Mouse (Mus musculus) embryonic facial prominence, embryonic 14.5 days (tissue): ENCODE measurements around the gene C1s2. TPM values are rescaled to one million over a fixed set of nuclear protein-coding genes. Genes with fewer than 3 reads are reported as not detected.
"Not testable (repeated sequence)": the region's sequence is repeated elsewhere in the genome, so short reads cannot be mapped to it uniquely, and the experiment has no call there.

Source experiments
- ATAC-seq: fragments of 200-750 bp; cut with Nextera tagmentation; 2 replicates; pipeline ENCODE4 v1.8.0; 2017; ENCODE audit warnings: low read depth, moderate number of reproducible peaks, moderate TSS enrichment
- DNase-seq: peaks from one replicate; pipeline ENCODE4 v3.0.0-alpha.2; 2015; ENCODE audit warnings: low spot score
- H3K27ac ChIP-seq: fragments of 300-500 bp; sonication (generic); replicated peaks from 2 replicates; pipeline ENCODE4 v1.5.1; 2014; ENCODE audit warnings: low read depth, mild to moderate bottlenecking, low read length, moderate library complexity
- H3K27me3 ChIP-seq: fragments of 300-500 bp; sonication (generic); replicated peaks from 2 replicates; pipeline ENCODE4 v1.6.1; 2014; ENCODE audit warnings: low read length; ENCODE audit not compliant: control insufficient read depth, insufficient read depth
- H3K36me3 ChIP-seq: fragments of 300-500 bp; sonication (generic); 2 replicates; pipeline ENCODE4 v1.6.1; 2014; ENCODE audit warnings: low read length, mixed read lengths; ENCODE audit not compliant: control insufficient read depth, insufficient read depth
- H3K4me1 ChIP-seq: fragments of 300-500 bp; sonication (generic); 2 replicates; pipeline ENCODE4 v1.6.1; 2014; ENCODE audit warnings: antibody characterized with exemption, low read length; ENCODE audit not compliant: control insufficient read depth, insufficient read depth
- H3K4me2 ChIP-seq: fragments of 300-500 bp; sonication (generic); 2 replicates; pipeline ENCODE4 v1.6.1; 2014; ENCODE audit warnings: low read depth, mild to moderate bottlenecking, low read length, moderate library complexity, mixed read lengths
- H3K4me3 ChIP-seq: fragments of 300-500 bp; sonication (generic); 2 replicates; pipeline ENCODE4 v1.5.1; 2014; ENCODE audit warnings: low read depth, mild to moderate bottlenecking, low read length
- H3K9ac ChIP-seq: fragments of 300-500 bp; sonication (generic); 2 replicates; pipeline ENCODE4 v1.6.1; 2014; ENCODE audit warnings: low read depth, mild to moderate bottlenecking, low read length, moderate library complexity, mixed read lengths
- H3K9me3 ChIP-seq: fragments of 300-500 bp; sonication (generic); 2 replicates; pipeline ENCODE4 v1.6.1; 2016; ENCODE audit warnings: low read length; ENCODE audit not compliant: control insufficient read depth
- WGBS: fragments of 180-500 bp; shearing (Covaris S2); extraction: QIAGEN DNeasy Blood & Tissue Kit; methylation state at CpG from one replicate; pipeline ENCODE4 v1.1.7; 2014; 5-methylcytosine and 5-hydroxymethylcytosine counted together
- polyA plus RNA-seq: library from polyadenylated mRNA; unstranded; fragments of >200 nt; fragmentation: Nextera tagmentation; extraction: Ambion mirVana; gene quantifications from 2 replicates; pipeline ENCODE4 v1.2.1, GENCODE M21; 2014

C1s2 gene
- polyA plus RNA-seq, 1 experiment from 2014 or later = 0.11 TPM

GRCm38 (mm10) chr6:124661156-124661806 lies 25.4 kb upstream of the C1s2 start:
- DNase-seq = no peak
- WGBS = 90% methylated on average over 4 of the region's 4 CpGs

DNA sequence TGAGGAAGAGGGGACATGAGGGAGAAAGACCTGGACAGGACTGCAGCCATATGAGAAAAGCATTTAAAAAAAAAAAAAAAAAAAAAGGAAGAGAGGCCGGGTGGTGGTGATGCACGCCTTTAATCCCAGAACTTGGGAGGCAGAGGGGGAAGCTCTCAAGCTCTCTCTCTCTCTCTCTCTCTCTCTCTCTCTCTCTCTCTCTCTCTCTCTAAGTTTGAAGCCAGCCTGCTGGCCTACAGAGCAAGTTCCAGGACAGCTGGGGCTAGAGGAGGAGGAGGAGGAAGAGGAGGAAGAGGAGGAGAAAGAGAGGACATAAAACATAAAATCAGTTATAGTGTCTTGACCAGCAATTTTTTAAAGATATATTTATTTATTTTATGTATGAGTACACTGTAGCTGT lies 22.2 kb upstream of the C1s2 start:
- no peak overlapping the region for H3K4me2 ChIP-seq
- ATAC-seq = no peak

More at GRCm38 (mm10) chr6:124661156-124661806, 25.4 kb upstream of the C1s2 start:
- ATAC-seq = no peak
- no peaks in the 10 kb centered on the region for H3K27me3 ChIP-seq
- no peak overlapping the region for H3K27ac ChIP-seq
- H3K4me2 ChIP-seq = no peak overlapping the region
- H3K4me3 ChIP-seq = no peak overlapping the region
- peaks cover 10% of the 10 kb centered on the region for H3K4me1 ChIP-seq
- H3K9me3 ChIP-seq = no peaks in the 10 kb centered on the region
- H3K9ac ChIP-seq = no peak overlapping the region
- no peaks in the 10 kb centered on the region for H3K36me3 ChIP-seq

GRCm38 (mm10) chr6:124655893-124656292 lies 20.0 kb upstream of the C1s2 start:
- Histone ChIP-seq H3K4me1 (no peaks in the 10 kb centered on the region), H3K9me3 (peaks cover 7% of the 10 kb centered on the region; the same call in 1 of the 2 replicates), H3K9ac (no peak overlapping the region), H3K27me3 (no peaks in the 10 kb centered on the region), H3K4me3 (no peak overlapping the region), H3K36me3 (no peaks in the 10 kb centered on the region), H3K27ac (no peak overlapping the region), H3K4me2 (no peak overlapping the region)
- 47% methylated on average over 6 of the region's 6 CpGs for WGBS
- ATAC-seq (peak; percentile 60; the same call in 1 of the 2 replicates), DNase-seq (peak; percentile 51)

More for the DNA sequence above, 22.2 kb upstream of the C1s2 start:
- Histone ChIP-seq H3K36me3 (no peaks in the 10 kb centered on the region), H3K27ac (no peak overlapping the region), H3K4me1 (no peaks in the 10 kb centered on the region), H3K27me3 (no peaks in the 10 kb centered on the region), H3K9me3 (peaks cover 4% of the 10 kb centered on the region; the same call in 1 of the 2 replicates), H3K9ac (no peak overlapping the region), H3K4me3 (no peak overlapping the region)
- 56% methylated on average over 2 of the region's 2 CpGs for WGBS
- DNase-seq = no peak

DNA sequence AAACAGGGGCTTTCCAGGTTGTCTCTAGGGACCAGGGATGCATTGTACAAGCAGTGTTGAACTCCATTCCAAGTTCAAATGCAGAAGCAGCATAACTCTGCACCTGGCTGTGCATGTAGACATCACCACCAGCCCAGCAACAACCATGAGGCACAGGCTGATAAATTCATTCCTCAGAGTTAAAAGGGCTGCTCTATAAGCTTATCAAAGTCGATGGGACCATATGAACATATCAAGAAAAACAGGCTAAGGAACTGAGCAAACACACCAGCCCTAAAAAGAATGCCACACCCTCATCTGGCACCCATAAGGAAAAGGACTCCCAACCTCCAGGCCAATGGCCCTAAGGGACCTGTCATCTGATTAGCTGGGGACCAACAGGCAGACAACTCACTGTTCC lies 10.5 kb upstream of the C1s2 start:
- WGBS = 65% methylated on average over 1 of the region's 1 CpGs
- H3K4me2 ChIP-seq = no peak overlapping the region
- DNase-seq = no peak
- no peak overlapping the region for H3K9ac ChIP-seq
- H3K27ac ChIP-seq = no peak overlapping the region
- no peaks in the 10 kb centered on the region for H3K27me3 ChIP-seq
- H3K36me3 ChIP-seq = no peaks in the 10 kb centered on the region
- H3K4me3 ChIP-seq = no peak overlapping the region
- ATAC-seq = no peak
- H3K4me1 ChIP-seq = no peaks in the 10 kb centered on the region
- no peaks in the 10 kb centered on the region for H3K9me3 ChIP-seq

GRCm38 (mm10) chr6:124640997-124641396 lies 5.1 kb upstream of the C1s2 start:
- Histone ChIP-seq H3K4me3 (no peak overlapping the region), H3K4me2 (no peak overlapping the region), H3K4me1 (no peaks in the 10 kb centered on the region), H3K9ac (no peak overlapping the region), H3K27me3 (no peaks in the 10 kb centered on the region), H3K9me3 (no peaks in the 10 kb centered on the region), H3K27ac (no peak overlapping the region), H3K36me3 (no peaks in the 10 kb centered on the region)
- no peak for ATAC-seq
- peak; percentile 22 for DNase-seq
- WGBS = 41% methylated on average over 8 of the region's 8 CpGs

GRCm38 (mm10) chr6:124640041-124640440 lies 4.2 kb upstream of the C1s2 start:
- Histone ChIP-seq H3K36me3 (no peaks in the 10 kb centered on the region), H3K9ac (no peak overlapping the region), H3K27ac (no peak overlapping the region), H3K4me3 (no peak overlapping the region), H3K27me3 (no peaks in the 10 kb centered on the region), H3K4me2 (no peak overlapping the region), H3K9me3 (no peaks in the 10 kb centered on the region), H3K4me1 (no peaks in the 10 kb centered on the region)
- DNase-seq = no peak
- no peak for ATAC-seq
- 82% methylated on average over 3 of the region's 4 CpGs for WGBS

DNA sequence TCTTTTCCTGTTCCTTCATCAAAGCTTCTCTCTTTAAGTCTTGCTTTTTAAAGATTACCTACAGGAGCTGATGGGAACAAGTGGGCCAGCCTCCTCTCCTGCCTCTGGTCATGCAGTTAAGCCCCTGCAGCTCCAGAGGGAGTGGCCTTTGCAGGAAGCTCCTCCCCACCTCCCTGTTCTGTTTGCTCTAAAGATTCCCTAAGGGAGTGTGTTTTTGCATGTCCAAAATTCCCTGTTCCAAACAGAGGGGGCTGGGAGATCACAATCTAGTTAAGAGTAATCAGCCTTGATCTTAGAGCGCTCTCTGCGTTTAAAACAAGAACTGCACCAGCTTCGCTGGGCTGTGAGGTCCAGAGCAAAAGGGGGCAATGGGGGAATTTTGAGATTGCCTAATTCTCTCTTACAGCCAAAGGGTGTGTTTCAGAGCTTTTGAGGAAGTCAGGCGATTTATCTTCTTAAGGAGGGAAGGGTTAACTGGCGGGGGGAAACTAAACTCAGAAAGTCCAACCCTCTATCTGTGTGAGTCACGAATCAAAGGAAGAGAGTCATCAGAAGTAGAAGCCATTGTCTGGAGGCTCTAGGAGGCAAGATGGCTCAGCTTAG lies 1.1 kb upstream of the C1s2 start:
- not testable (repeated sequence) for H3K4me3 ChIP-seq, H3K36me3 ChIP-seq, H3K4me1 ChIP-seq, H3K9ac ChIP-seq, H3K27ac ChIP-seq, ATAC-seq, H3K27me3 ChIP-seq, H3K9me3 ChIP-seq, H3K4me2 ChIP-seq, DNase-seq
- 36% methylated on average over 6 of the region's 6 CpGs for WGBS

GRCm38 (mm10) chr6:124630763-124631162 lies 5.1 kb downstream of the C1s2 start:
- H3K36me3 ChIP-seq = no peaks in the 10 kb centered on the region
- no peak overlapping the region for H3K27ac ChIP-seq
- no peak overlapping the region for H3K4me3 ChIP-seq
- 93% methylated on average over 4 of the region's 4 CpGs for WGBS
- H3K9ac ChIP-seq = no peak overlapping the region
- no peaks in the 10 kb centered on the region for H3K27me3 ChIP-seq
- no peaks in the 10 kb centered on the region for H3K4me1 ChIP-seq
- DNase-seq = no peak
- ATAC-seq = no peak
- H3K9me3 ChIP-seq = no peaks in the 10 kb centered on the region
- H3K4me2 ChIP-seq = no peak overlapping the region

DNA sequence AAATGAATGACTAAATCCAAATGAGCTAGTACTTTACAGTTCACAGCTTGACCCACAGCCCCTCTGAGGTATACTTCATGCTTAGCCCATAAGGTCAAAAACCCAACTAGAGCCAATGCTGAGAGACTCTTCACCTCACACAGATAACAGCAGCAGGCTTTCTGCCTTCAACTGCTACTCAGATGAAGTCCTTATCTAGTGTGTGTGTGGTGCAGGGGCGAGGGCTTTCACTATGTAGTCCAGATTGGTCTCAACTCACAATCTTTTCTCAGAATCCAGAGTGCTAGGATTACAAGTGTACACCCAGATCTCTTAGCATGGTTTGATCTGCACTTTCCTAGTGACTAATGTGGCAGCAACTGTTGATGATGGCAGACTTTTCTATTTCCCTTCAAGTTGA lies 9.7 kb downstream of the C1s2 start:
- not testable (repeated sequence) for H3K9me3 ChIP-seq, H3K36me3 ChIP-seq, ATAC-seq, H3K4me2 ChIP-seq, H3K4me3 ChIP-seq, H3K4me1 ChIP-seq, H3K27me3 ChIP-seq, H3K27ac ChIP-seq, H3K9ac ChIP-seq, DNase-seq
- 40% methylated on average over 1 of the region's 1 CpGs for WGBS
